Mouse (Mus musculus) MEL (cell line): ENCODE results near the gene Mms19. TPM values are rescaled to one million over a fixed set of nuclear protein-coding genes. Genes with fewer than 3 reads are reported as not detected.

Experiments
- DNase-seq: peaks from one replicate; pipeline ENCODE4 v3.0.0; 2011; ENCODE audit warnings: low read depth, low spot score
- H3K27ac ChIP-seq: 2 replicates; pipeline ENCODE4 v1.5.1; 2012; ENCODE audit warnings: low read depth, mild to moderate bottlenecking, control low read depth, low read length, moderate library complexity; ENCODE audit not compliant: control insufficient read depth
- H3K27me3 ChIP-seq, 2 experiments: fragments of 150-350 bp in 1 of 2; sonication (generic) in 1 of 2; 2 replicates each; pipeline ENCODE4 v1.6.1; 2012; ENCODE audit warnings: low read length in 2 of 2, mild to moderate bottlenecking in 2 of 2, improper control_type of control experiment in 1 of 2, moderate library complexity in 1 of 2; ENCODE audit not compliant: insufficient read depth in 2 of 2, control insufficient read depth in 1 of 2
- H3K36me3 ChIP-seq, 2 experiments: 2 replicates each; pipeline ENCODE4 v1.6.1; 2012 to 2014; ENCODE audit warnings: low read length in 2 of 2, improper control_type of control experiment in 1 of 2, inconsistent platforms in 1 of 2, mild to moderate bottlenecking in 1 of 2; ENCODE audit not compliant: insufficient read depth in 2 of 2, control insufficient read depth in 1 of 2
- H3K4me1 ChIP-seq, 2 experiments: fragments of 150-350 bp in 1 of 2; sonication (generic) in 1 of 2; 2 replicates each; pipeline ENCODE4 v1.6.1; 2012; ENCODE audit warnings: low read length in 2 of 2, improper control_type of control experiment in 1 of 2, mild to moderate bottlenecking in 1 of 2; ENCODE audit not compliant: insufficient read depth in 2 of 2, control insufficient read depth in 1 of 2
- H3K4me3 ChIP-seq, 2 experiments: fragments of 150-350 bp in 1 of 2; sonication (generic) in 1 of 2; 2 replicates each; pipeline ENCODE4 v1.5.1; 2012; ENCODE audit warnings: low read depth in 2 of 2, low read length in 2 of 2, mild to moderate bottlenecking in 2 of 2, moderate library complexity in 2 of 2, control low read depth in 1 of 2, improper control_type of control experiment in 1 of 2; ENCODE audit not compliant: control insufficient read depth in 1 of 2, insufficient read depth in 1 of 2
- H3K79me2 ChIP-seq: 2 replicates; pipeline ENCODE4 v1.6.1; 2012; ENCODE audit warnings: mild to moderate bottlenecking, low read length, moderate library complexity; ENCODE audit not compliant: control insufficient read depth, poor library complexity, insufficient read depth
- H3K9ac ChIP-seq: 2 replicates; pipeline ENCODE4 v1.6.1; 2012; ENCODE audit warnings: low read depth, mild to moderate bottlenecking, control low read depth, low read length, moderate library complexity; ENCODE audit not compliant: control insufficient read depth, poor library complexity, severe bottlenecking
- H3K9me3 ChIP-seq: fragments of 150-350 bp; sonication (generic); replicated peaks from 2 replicates; pipeline ENCODE4 v1.6.1; 2012; ENCODE audit warnings: mild to moderate bottlenecking, low read length, improper control_type of control experiment, moderate library complexity; ENCODE audit not compliant: insufficient read depth
- CHD1 ChIP-seq: IDR thresholded peaks from 2 replicates; pipeline ENCODE4 v1.6.1; 2012; ENCODE audit warnings: low read depth, mild to moderate bottlenecking, inconsistent platforms, low read length, improper control_type of control experiment
- ELF1 ChIP-seq: IDR thresholded peaks from 2 replicates; pipeline ENCODE4 v1.6.1; 2014; ENCODE audit warnings: low read depth, mild to moderate bottlenecking, inconsistent platforms, low read length, improper control_type of control experiment, moderate library complexity
- EP300 ChIP-seq, 2 experiments: IDR thresholded peaks; 2 replicates each; pipeline ENCODE4 v1.6.1; 2011; ENCODE audit warnings: improper control_type of control experiment in 2 of 2, low read length in 2 of 2, low read depth in 1 of 2, mild to moderate bottlenecking in 1 of 2
- GABPA ChIP-seq: IDR thresholded peaks from 2 replicates; pipeline ENCODE4 v1.6.1; 2012; ENCODE audit warnings: low read depth, mild to moderate bottlenecking, inconsistent platforms, low read length, improper control_type of control experiment, moderate library complexity
- KAT2A ChIP-seq: conservative IDR thresholded peaks from 2 replicates; pipeline ENCODE4 v1.6.1; 2012; ENCODE audit warnings: low read depth, low read length, improper control_type of control experiment, inconsistent platforms
- MAX ChIP-seq: IDR thresholded peaks from 2 replicates; pipeline ENCODE4 v1.6.1; 2011; ENCODE audit warnings: low read length, improper control_type of control experiment
- MAZ ChIP-seq: IDR thresholded peaks from 2 replicates; pipeline ENCODE4 v1.6.1; 2012; ENCODE audit warnings: low read depth, mild to moderate bottlenecking, inconsistent platforms, low read length, improper control_type of control experiment
- MXI1 ChIP-seq: IDR thresholded peaks from 2 replicates; pipeline ENCODE4 v1.6.1; 2011; ENCODE audit warnings: mild to moderate bottlenecking, low read depth, low read length, improper control_type of control experiment
- NELFE ChIP-seq: IDR thresholded peaks from 2 replicates; pipeline ENCODE4 v1.6.1; 2011; ENCODE audit warnings: low read depth, low read length, improper control_type of control experiment
- NRF1 ChIP-seq: IDR thresholded peaks from 2 replicates; pipeline ENCODE4 v1.6.1; 2014; ENCODE audit warnings: low read depth, mild to moderate bottlenecking, inconsistent platforms, low read length, improper control_type of control experiment, moderate library complexity; ENCODE audit not compliant: poor library complexity, insufficient read depth, severe bottlenecking
- POLR2AphosphoS5 ChIP-seq: IDR thresholded peaks from 2 replicates; pipeline ENCODE4 v1.6.1; 2012; ENCODE audit warnings: low read depth, borderline replicate concordance, mild to moderate bottlenecking, inconsistent platforms, low read length, moderate library complexity, mixed read lengths
- RAD21 ChIP-seq: IDR thresholded peaks from 2 replicates; pipeline ENCODE4 v1.6.1; 2011; ENCODE audit warnings: mild to moderate bottlenecking, low read depth, low read length, improper control_type of control experiment
- SIN3A ChIP-seq: IDR thresholded peaks from 2 replicates; pipeline ENCODE4 v1.6.1; 2012; ENCODE audit warnings: low read length, improper control_type of control experiment, inconsistent platforms
- SMC3 ChIP-seq: IDR thresholded peaks from 2 replicates; pipeline ENCODE4 v1.6.1; 2011; ENCODE audit warnings: low read depth, low read length, improper control_type of control experiment
- TBP ChIP-seq: IDR thresholded peaks from 2 replicates; pipeline ENCODE4 v1.8.0; 2011; ENCODE audit warnings: low read depth, low read length, improper control_type of control experiment
- TCF12 ChIP-seq: IDR thresholded peaks from 2 replicates; pipeline ENCODE4 v1.6.1; 2014; ENCODE audit warnings: low read depth, mild to moderate bottlenecking, inconsistent platforms, low read length, improper control_type of control experiment, moderate library complexity
- UBTF ChIP-seq: IDR thresholded peaks from 2 replicates; pipeline ENCODE4 v1.6.1; 2012; ENCODE audit warnings: low read depth, mild to moderate bottlenecking, inconsistent platforms, low read length, improper control_type of control experiment, moderate library complexity, borderline replicate concordance; ENCODE audit not compliant: insufficient read depth
- USF2 ChIP-seq, 2 experiments: IDR thresholded peaks; 2 replicates each; pipeline ENCODE4 v1.6.1; 2011 to 2012; ENCODE audit warnings: improper control_type of control experiment in 2 of 2, low read length in 2 of 2, borderline replicate concordance in 1 of 2, inconsistent platforms in 1 of 2, low read depth in 1 of 2, mild to moderate bottlenecking in 1 of 2; ENCODE audit not compliant: insufficient read depth in 1 of 2
- polyA plus RNA-seq, 2 experiments: library from polyadenylated mRNA; stranded (reverse) in 1 of 2; unstranded in 1 of 2; fragments of >175 nt in 1 of 2; fragments of >200 nt in 1 of 2; gene quantifications; 2 replicates each; pipeline versions ENCODE4 v1.2.1 to v1.2.4; 2012; ENCODE audit warnings: low replicate concordance in 2 of 2, low read depth in 1 of 2; ENCODE audit not compliant: insufficient read length in 2 of 2, insufficient read depth in 1 of 2, missing spikeins in 1 of 2
- total RNA-seq: library from RNA; depleted of rRNA; stranded (reverse); fragments of 300-350 nt; gene quantifications from 2 replicates; pipeline ENCODE4 v1.2.3, GENCODE M21; 2012

Mms19 gene
- total and polyA plus RNA-seq, 3 experiments, result 25.6 to 88.6 TPM; not detected in 1

- TF ChIP-seq USF2 (IDR thresholded peaks at IDR 0.05; ENCODE audit: borderline replicate concordance in 1 of 2, insufficient read depth in 1 of 2, low read depth in 1 of 2, low read length in 2 of 2) (no peak), TCF12 (no peak), POLR2AphosphoS5 (no peak), NRF1 (no peak), KAT2A (no peak)
- TF ChIP-seq, all 39 proteins: peak for 0
These were observed 5.0 kb upstream of the Mms19 start (continued) for GRCm38 (mm10) chr19:41985994-41986393.

GRCm38 (mm10) chr19:41982791-41983150 is 1.8 kb upstream of the Mms19 start:
- H3K4me1 ChIP-seq, result peaks cover 0 to 5% of the 10 kb centered on the region in 2 experiments; a peak in 1 of 4 replicates
- TF ChIP-seq GABPA, result 0 out of 2 replicates have a peak, but pooled peaks have one; percentile 4
- no peak for TF ChIP-seq CHD1
- TF ChIP-seq TBP, result 0 out of 2 replicates have a peak, but pooled peaks have one; percentile 25
- no peak; the same call in 1 of the 2 replicates for TF ChIP-seq SIN3A
- H3K9me3 ChIP-seq, result no peaks in the 10 kb centered on the region
- peak overlapping the region; percentile 86 to 93 for H3K4me3 ChIP-seq
- peaks cover 16% of the 10 kb centered on the region for H3K79me2 ChIP-seq
- H3K27ac ChIP-seq, result no peak overlapping the region
- peak overlapping the region; percentile 11; the same call in 1 of the 2 replicates for H3K9ac ChIP-seq
- no peak for DNase-seq
- H3K36me3 ChIP-seq, result peaks cover 0 to 10% of the 10 kb centered on the region in 2 experiments; a peak in 2 of 4 replicates
- no peaks in the 10 kb centered on the region for H3K27me3 ChIP-seq

- H3K9ac ChIP-seq, result peak overlapping the region; percentile 94
- TF ChIP-seq SMC3 (peak; percentile 4; the same call in 1 of the 2 replicates), RAD21 (no peak), EP300 (IDR thresholded peaks at IDR 0.05; ENCODE audit: low read depth in 1 of 2, low read length in 2 of 2) (no peak), MAZ (peak; percentile 36; the same call in 1 of the 2 replicates), ELF1 (no peak), TBP (no peak), CHD1 (0 out of 2 replicates have a peak, but pooled peaks have one; percentile 61), MAX (peak; percentile 3; the same call in 1 of the 2 replicates), NELFE (peak; percentile 30; the same call in 1 of the 2 replicates), MXI1 (peak; percentile 13; the same call in 1 of the 2 replicates), UBTF (peak; percentile 93), SIN3A (peak; percentile 39)
- peaks cover 21% of the 10 kb centered on the region for H3K79me2 ChIP-seq
- peaks cover 0 to 10% of the 10 kb centered on the region in 2 experiments; a peak in 2 of 4 replicates for H3K36me3 ChIP-seq
- no peaks in the 10 kb centered on the region for H3K9me3 ChIP-seq
- no peak overlapping the region for H3K27ac ChIP-seq
- peaks cover 0 to 5% of the 10 kb centered on the region in 2 experiments; a peak in 1 of 4 replicates for H3K4me1 ChIP-seq
- H3K27me3 ChIP-seq, result no peaks in the 10 kb centered on the region
- peak overlapping the region; percentile 86 to 93 for H3K4me3 ChIP-seq
- DNase-seq, result peak; percentile 62
These were observed 1.2 kb upstream of the Mms19 start for GRCm38 (mm10) chr19:41981931-41982790.
